Mouse (Mus musculus): Measurements from ENCODE around the gene Fastk. TPM values are rescaled to one million over a fixed set of nuclear protein-coding genes. Genes with fewer than 3 reads are reported as not detected.

Fastk gene
- polyA plus RNA-seq, 1 experiment from 2014 or later: 40.6 TPM

DNA sequence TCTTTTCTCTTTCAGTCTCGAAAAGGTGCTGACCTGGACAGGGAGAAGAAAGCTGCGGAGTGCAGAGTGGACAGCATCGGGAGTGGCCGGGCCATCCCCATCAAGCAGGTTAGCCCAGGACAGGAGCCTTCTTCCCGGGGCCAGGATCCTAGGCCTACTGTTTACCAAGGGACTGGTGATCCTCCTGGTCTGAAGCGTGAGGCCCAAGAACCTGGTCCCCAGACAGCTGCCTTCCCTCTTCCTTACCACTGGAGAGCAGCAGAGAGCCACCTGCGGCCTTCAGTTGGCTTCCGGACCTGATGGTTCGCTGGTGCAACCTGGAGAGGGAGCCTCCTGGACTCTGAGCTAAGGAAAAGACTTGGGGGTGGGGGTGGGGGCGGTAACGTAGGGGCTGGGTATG, 38.2 kb upstream of the Fastk start:
- TF ChIP-seq EP300 (IDR thresholded peaks at IDR 0.05; ENCODE audit: low read depth) (no peak), CTCF (IDR thresholded peaks at IDR 0.05; ENCODE audit: low read depth) (peak; percentile 86)
- DNase-seq (peak; percentile 67), ATAC-seq (peak; percentile 40)
- Histone ChIP-seq H3K9me3 (ENCODE audit: low read length) (no peaks in the 10 kb centered on the region), H3K27ac (ENCODE audit: low read depth) (peak overlapping the region; percentile 55; the same call in 1 of the 2 replicates), H3K36me3 (replicated peaks; ENCODE audit: insufficient read depth, low read length) (peaks cover 30% of the 10 kb centered on the region), H3K27me3 (ENCODE audit: insufficient read depth, low read length) (no peaks in the 10 kb centered on the region), H3K4me3 (ENCODE audit: low read depth, low read length) (no peak overlapping the region), H3K4me2 (ENCODE audit: low read depth, low read length) (peak overlapping the region; percentile 42; the same call in 1 of the 2 replicates), H3K9ac (replicated peaks) (0 out of 2 replicates have a peak overlapping the region, but pooled peaks have one; percentile 21), H3K4me1 (ENCODE audit: insufficient read depth) (0 out of 2 replicates have a peak, but pooled peaks cover 3% of the 10 kb centered on the region)
- 47% methylated on average over 11 of the region's 11 CpGs for WGBS (ENCODE audit: insufficient replicate concordance)

DNA sequence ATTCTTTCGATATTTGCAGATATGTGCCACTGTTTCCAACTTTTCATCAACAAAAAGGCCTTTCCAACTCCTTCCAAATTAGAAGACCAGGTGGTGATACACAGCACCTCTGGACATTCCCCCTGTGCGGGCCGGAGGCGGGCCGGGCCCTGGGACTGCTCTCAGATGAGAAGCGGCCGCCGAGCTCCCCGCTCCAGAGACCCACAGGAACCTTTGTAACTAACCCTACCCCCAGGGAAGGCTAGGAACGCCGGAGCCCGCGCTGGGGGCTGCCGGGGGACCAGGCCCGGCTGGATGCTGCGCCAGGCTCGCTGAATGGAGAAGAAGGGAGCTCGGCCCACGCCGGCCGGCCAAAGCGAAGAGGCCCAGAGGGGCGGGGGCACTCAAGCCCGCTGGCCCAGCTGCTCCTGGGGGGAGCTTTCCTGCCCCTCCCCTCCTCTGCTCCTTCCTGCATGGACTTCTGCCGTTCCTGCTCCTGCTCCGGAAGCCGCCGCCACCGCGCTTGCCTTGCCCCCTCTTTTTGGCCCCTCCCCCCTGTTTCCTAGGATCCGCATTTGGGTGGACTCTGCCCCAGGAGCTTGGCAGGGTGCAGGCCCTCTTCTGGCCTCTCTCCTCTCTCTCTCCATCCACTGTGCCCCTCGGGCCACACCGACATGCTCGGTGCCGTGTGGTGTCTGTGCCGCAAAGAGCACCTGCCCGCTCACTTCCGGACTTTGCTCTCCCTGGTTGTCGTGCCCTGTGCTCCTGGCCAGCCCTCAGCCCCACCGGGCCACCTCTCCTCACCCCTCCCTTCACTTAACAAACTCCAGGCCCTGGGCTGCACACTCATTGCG, 37.4 kb upstream of the Fastk start:
- DNase-seq (peak; percentile 68), ATAC-seq (peak; percentile 75)
- Histone ChIP-seq H3K27me3 (ENCODE audit: insufficient read depth, low read length) (no peaks in the 10 kb centered on the region), H3K9me3 (ENCODE audit: low read length) (no peaks in the 10 kb centered on the region), H3K4me3 (ENCODE audit: low read depth, low read length) (no peak overlapping the region), H3K9ac (replicated peaks) (0 out of 2 replicates have a peak overlapping the region, but pooled peaks have one; percentile 21), H3K4me1 (ENCODE audit: insufficient read depth) (0 out of 2 replicates have a peak, but pooled peaks cover 3% of the 10 kb centered on the region), H3K27ac (ENCODE audit: low read depth) (peak overlapping the region; percentile 55), H3K36me3 (replicated peaks; ENCODE audit: insufficient read depth, low read length) (peaks cover 33% of the 10 kb centered on the region), H3K4me2 (ENCODE audit: low read depth, low read length) (peak overlapping the region; percentile 42)
- 61% methylated on average over 36 of the region's 41 CpGs for WGBS (ENCODE audit: insufficient replicate concordance)
- TF ChIP-seq EP300 (IDR thresholded peaks at IDR 0.05; ENCODE audit: low read depth): no peak
- TF ChIP-seq CTCF (IDR thresholded peaks at IDR 0.05; ENCODE audit: low read depth): no peak

DNA sequence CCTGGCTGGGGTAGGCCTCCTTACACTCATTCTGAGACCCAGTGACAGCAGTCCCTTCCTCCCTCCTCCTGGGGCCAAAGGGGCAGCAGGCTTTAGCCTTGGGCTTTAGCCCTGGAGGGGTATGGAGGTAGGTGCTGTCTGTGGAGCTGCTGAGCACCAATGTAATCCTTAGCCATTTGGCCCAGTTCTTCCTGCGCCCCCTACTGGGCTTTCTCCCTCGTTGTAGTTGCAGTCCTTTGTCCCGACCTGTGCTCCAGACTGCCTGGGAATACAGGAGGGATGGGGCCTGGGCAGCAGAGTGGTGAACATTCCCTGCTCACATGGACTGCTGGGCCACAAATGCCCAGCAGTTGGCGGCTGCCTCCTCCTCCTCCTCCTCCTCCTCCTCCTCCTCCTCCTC, 36.6 kb upstream of the Fastk start:
- Histone ChIP-seq H3K27me3 (ENCODE audit: insufficient read depth, low read length) (no peaks in the 10 kb centered on the region), H3K4me2 (ENCODE audit: low read depth, low read length) (no peak overlapping the region), H3K9ac (replicated peaks) (no peak overlapping the region), H3K9me3 (ENCODE audit: low read length) (no peaks in the 10 kb centered on the region), H3K4me1 (ENCODE audit: insufficient read depth) (0 out of 2 replicates have a peak, but pooled peaks cover 3% of the 10 kb centered on the region), H3K36me3 (replicated peaks; ENCODE audit: insufficient read depth, low read length) (peaks cover 34% of the 10 kb centered on the region), H3K27ac (ENCODE audit: low read depth) (no peak overlapping the region), H3K4me3 (ENCODE audit: low read depth, low read length) (no peak overlapping the region)
- DNase-seq (peak; percentile 78), ATAC-seq (peak; percentile 18; the same call in 1 of the 2 replicates)
- WGBS (ENCODE audit: insufficient replicate concordance): 4% methylated on average over 3 of the region's 4 CpGs
- no peak for TF ChIP-seq EP300 (IDR thresholded peaks at IDR 0.05; ENCODE audit: low read depth)
- peak; percentile 77 for TF ChIP-seq CTCF (IDR thresholded peaks at IDR 0.05; ENCODE audit: low read depth)

DNA sequence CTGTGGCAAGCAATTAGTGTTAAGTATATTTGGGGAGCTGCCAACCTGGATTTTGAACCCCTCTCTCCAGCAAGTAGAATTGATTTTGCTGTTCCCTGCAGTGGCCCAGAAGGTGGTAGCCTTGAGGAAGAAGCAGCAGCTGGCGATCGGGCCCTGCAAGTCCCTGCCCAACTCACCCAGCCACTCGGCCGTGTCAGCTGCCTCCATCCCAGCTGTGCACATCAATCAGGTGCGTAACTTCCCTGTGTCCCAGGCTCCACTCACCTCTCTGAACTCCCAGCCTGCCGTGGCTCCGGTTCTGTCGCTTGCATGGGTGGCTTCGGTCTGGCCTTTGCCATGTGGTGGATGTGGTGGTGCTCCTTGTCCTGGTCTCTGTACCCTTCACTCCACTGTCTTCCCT, 32.8 kb upstream of the Fastk start:
- H3K4me2 ChIP-seq (ENCODE audit: low read depth, low read length): no peak overlapping the region
- no peak for TF ChIP-seq EP300 (IDR thresholded peaks at IDR 0.05; ENCODE audit: low read depth)
- TF ChIP-seq CTCF (IDR thresholded peaks at IDR 0.05; ENCODE audit: low read depth): no peak
- DNase-seq (no peak), ATAC-seq (no peak)
- no peak overlapping the region for H3K4me3 ChIP-seq (ENCODE audit: low read depth, low read length)
- peaks cover 17% of the 10 kb centered on the region for H3K27me3 ChIP-seq (ENCODE audit: insufficient read depth, low read length)
- peaks cover 32% of the 10 kb centered on the region for H3K36me3 ChIP-seq (replicated peaks; ENCODE audit: insufficient read depth, low read length)
- H3K27ac ChIP-seq (ENCODE audit: low read depth): no peak overlapping the region
- whole genome bisulfite sequencing (ENCODE audit: insufficient replicate concordance): 82% methylated on average over 9 of the region's 9 CpGs
- H3K9ac ChIP-seq (replicated peaks): no peak overlapping the region
- H3K4me1 ChIP-seq (ENCODE audit: insufficient read depth): peaks cover 11% of the 10 kb centered on the region
- H3K9me3 ChIP-seq (ENCODE audit: low read length): no peaks in the 10 kb centered on the region

DNA sequence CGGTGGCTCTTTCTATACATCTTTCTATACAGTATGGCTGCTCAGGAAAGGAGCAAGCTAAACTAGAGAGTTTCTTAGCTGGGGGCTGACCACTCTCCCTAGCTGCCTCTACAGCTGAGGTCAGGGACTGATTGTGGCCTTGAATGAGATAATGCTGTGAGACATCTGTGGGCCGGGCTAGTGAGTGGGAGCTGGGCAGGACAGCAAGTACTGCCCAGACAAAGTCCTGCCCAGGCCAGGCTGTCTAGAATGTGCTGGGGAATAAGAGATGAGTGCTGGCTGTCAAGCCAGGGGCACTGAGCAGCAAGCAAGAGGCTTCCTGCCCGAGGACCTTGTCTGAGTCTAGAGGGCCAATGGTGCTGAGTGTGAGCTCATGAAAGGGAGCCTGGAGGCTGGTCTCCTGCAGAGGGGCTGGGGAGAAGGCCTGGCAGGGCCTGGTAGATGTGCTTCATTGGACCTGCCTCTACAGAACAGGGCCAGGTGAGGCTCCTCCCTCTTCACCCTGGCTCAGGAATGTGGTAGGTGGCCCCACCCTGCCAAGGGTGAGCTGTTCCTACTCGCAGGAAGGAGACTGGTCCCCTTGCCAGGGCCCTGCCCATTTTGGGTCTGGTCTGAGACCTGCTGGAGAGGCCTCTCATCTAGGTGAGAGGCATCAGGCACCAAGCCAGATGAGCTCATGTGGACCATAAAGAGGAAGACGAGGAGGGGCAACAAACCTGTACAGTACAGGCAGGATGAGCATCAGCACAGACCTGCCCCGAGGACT, 30.6 kb upstream of the Fastk start:
- Histone ChIP-seq H3K27me3 (ENCODE audit: insufficient read depth, low read length) (peaks cover 17% of the 10 kb centered on the region), H3K4me3 (ENCODE audit: low read depth, low read length) (no peak overlapping the region), H3K27ac (ENCODE audit: low read depth) (no peak overlapping the region), H3K9ac (replicated peaks) (no peak overlapping the region), H3K4me1 (ENCODE audit: insufficient read depth) (peaks cover 11% of the 10 kb centered on the region), H3K36me3 (replicated peaks; ENCODE audit: insufficient read depth, low read length) (peaks cover 30% of the 10 kb centered on the region), H3K4me2 (ENCODE audit: low read depth, low read length) (no peak overlapping the region), H3K9me3 (ENCODE audit: low read length) (no peaks in the 10 kb centered on the region)
- no peak for DNase-seq
- TF ChIP-seq CTCF (IDR thresholded peaks at IDR 0.05; ENCODE audit: low read depth) (no peak), EP300 (IDR thresholded peaks at IDR 0.05; ENCODE audit: low read depth) (no peak)
- ATAC-seq: no peak
- 75% methylated on average over 6 of the region's 6 CpGs for WGBS (ENCODE audit: insufficient replicate concordance)
